In genomic region chr9:106169917-106170316, GRCm38 (mm10) we compare ENCODE assay signal across 8 mouse cellular contexts. TPM values are rescaled to one million over a fixed set of nuclear protein-coding genes. Genes with fewer than 3 reads are reported as not detected.
A peak's percentile ranks its signal among the peaks of the same experiment; 100 is the strongest.
DNase-seq lines count a peak whose midpoint lies in the region; ATAC-seq lines count a peak whose summit lies in the region.

No protein-coding gene starts in this region.

- intact Hi-C loops in left cerebral cortex, postnatal 4 days (cut with DNase I), result no loop called here

- ATAC-seq in kidney, embryonic 15.5 days (replicated peaks; ENCODE audit: low FRiP score), result no peak
- no peak for ATAC-seq in embryonic facial prominence, embryonic 14.5 days (ENCODE audit: low read depth)
- ATAC-seq in intestine, embryonic 16.5 days, result no peak

- H3K4me2 ChIP-seq in kidney, embryonic 15.5 days, result peak overlapping the region; percentile 84
- H3K4me2 ChIP-seq in embryonic facial prominence, embryonic 14.5 days (ENCODE audit: low read depth, low read length), result peak overlapping the region; percentile 81
- H3K4me2 ChIP-seq in intestine, embryonic 16.5 days (ENCODE audit: low read depth, low read length), result peak overlapping the region; percentile 90

- peak overlapping the region; percentile 98 for H3K27ac ChIP-seq in kidney, embryonic 15.5 days
- no peak overlapping the region for H3K27ac ChIP-seq in embryonic facial prominence, embryonic 14.5 days (replicated peaks; ENCODE audit: low read depth, low read length)
- H3K27ac ChIP-seq in intestine, embryonic 16.5 days (ENCODE audit: low read length), result no peak overlapping the region

- no peak for DNase-seq in kidney, adult 18-20 months
- DNase-seq in embryonic facial prominence, embryonic 14.5 days (ENCODE audit: low spot score), result no peak
- DNase-seq in naive thymus-derived CD4-positive, alpha-beta T cell, adult 2 months (ENCODE audit: low read depth), result peak; percentile 31
- no peak for DNase-seq in layer of hippocampus, postnatal 36 days
- DNase-seq in left cerebral cortex, adult 8-10 months (ENCODE audit: low spot score in 2 of 2), result no peak
- DNase-seq in left cerebral cortex, postnatal 4 days, result no peak

- no peaks in the 10 kb centered on the region for H3K9me3 ChIP-seq in kidney, embryonic 15.5 days (replicated peaks)
- no peaks in the 10 kb centered on the region for H3K9me3 ChIP-seq in embryonic facial prominence, embryonic 14.5 days (ENCODE audit: control insufficient read depth, low read length)
- H3K9me3 ChIP-seq in intestine, embryonic 16.5 days (ENCODE audit: control insufficient read depth, low read length), result no peaks in the 10 kb centered on the region

- no peaks in the 10 kb centered on the region for H3K36me3 ChIP-seq in kidney, embryonic 15.5 days
- H3K36me3 ChIP-seq in embryonic facial prominence, embryonic 14.5 days (ENCODE audit: control insufficient read depth, insufficient read depth, low read length), result no peaks in the 10 kb centered on the region
- no peaks in the 10 kb centered on the region for H3K36me3 ChIP-seq in intestine, embryonic 16.5 days (ENCODE audit: control insufficient read depth, insufficient read depth, low read length)

- H3K4me1 ChIP-seq in kidney, embryonic 15.5 days, result peaks cover 30% of the 10 kb centered on the region
- peaks cover 23% of the 10 kb centered on the region for H3K4me1 ChIP-seq in embryonic facial prominence, embryonic 14.5 days (ENCODE audit: control insufficient read depth, insufficient read depth, low read length)
- peaks cover 22% of the 10 kb centered on the region for H3K4me1 ChIP-seq in intestine, embryonic 16.5 days (ENCODE audit: control insufficient read depth, insufficient read depth, low read length)

- 26% methylated on average over 6 of the region's 6 CpGs for WGBS in kidney, embryonic 15.5 days
- WGBS in embryonic facial prominence, embryonic 14.5 days, result 33% methylated on average over 6 of the region's 6 CpGs
- 32% methylated on average over 6 of the region's 6 CpGs for WGBS in intestine, embryonic 16.5 days

- peak overlapping the region; percentile 93 for H3K4me3 ChIP-seq in kidney, embryonic 15.5 days (replicated peaks)
- H3K4me3 ChIP-seq in embryonic facial prominence, embryonic 14.5 days (ENCODE audit: low read depth, low read length), result peak overlapping the region; percentile 73; the same call in 1 of the 2 replicates
- H3K4me3 ChIP-seq in intestine, embryonic 16.5 days (ENCODE audit: low read length), result peak overlapping the region; percentile 67; the same call in 1 of the 2 replicates

- H3K27me3 ChIP-seq in kidney, embryonic 15.5 days, result no peaks in the 10 kb centered on the region
- H3K27me3 ChIP-seq in embryonic facial prominence, embryonic 14.5 days (replicated peaks; ENCODE audit: control insufficient read depth, insufficient read depth, low read length), result no peaks in the 10 kb centered on the region
- H3K27me3 ChIP-seq in intestine, embryonic 16.5 days (replicated peaks; ENCODE audit: control insufficient read depth, insufficient read depth, low read length), result no peaks in the 10 kb centered on the region

- peak overlapping the region; percentile 95; the same call in 1 of the 2 replicates for H3K9ac ChIP-seq in kidney, embryonic 15.5 days
- H3K9ac ChIP-seq in embryonic facial prominence, embryonic 14.5 days (ENCODE audit: low read depth, low read length), result no peak overlapping the region
- 0 out of 2 replicates have a peak overlapping the region, but pooled peaks have one; percentile 86 for H3K9ac ChIP-seq in intestine, embryonic 16.5 days (ENCODE audit: low read depth, low read length)

RNA-seq across cellular contexts. Expression of gene Wdr82, which starts 0.8 kb away (rescaled TPM):
- 21.9 and 28.3 TPM in 2 replicates for polyA plus RNA-seq in kidney, embryonic 15.5 days (2015; fragmentation: Nextera tagmentation; extraction: Ambion mirVana)
- polyA plus RNA-seq in embryonic facial prominence, embryonic 14.5 days (2014; fragmentation: Nextera tagmentation; extraction: Ambion mirVana), result 25.5 and 27.9 TPM in 2 replicates
- polyA plus RNA-seq in intestine, embryonic 16.5 days (2015; fragmentation: Nextera tagmentation; extraction: Ambion mirVana), result 12.4 and 12.8 TPM in 2 replicates
- 100 to 1,000 TPM; 143 TPM for total RNA-seq in layer of hippocampus, postnatal 36 days (2021)
- 100 to 1,000 TPM; 112 to 132 (median 120) TPM for total RNA-seq in left cerebral cortex, adult 8-10 months (2022)
- 100 to 1,000 TPM; 168 to 170 TPM for total RNA-seq in left cerebral cortex, postnatal 4 days (2021)

RNA-seq across cellular contexts. Expression of gene Glyctk, which starts 12.0 kb away (rescaled TPM):
- polyA plus RNA-seq in kidney, embryonic 15.5 days (2015; fragmentation: Nextera tagmentation; extraction: Ambion mirVana), result 7.9 and 9.4 TPM in 2 replicates
- polyA plus RNA-seq in embryonic facial prominence, embryonic 14.5 days (2014; fragmentation: Nextera tagmentation; extraction: Ambion mirVana), result 1.9 and 2.1 TPM in 2 replicates
- polyA plus RNA-seq in intestine, embryonic 16.5 days (2015; fragmentation: Nextera tagmentation; extraction: Ambion mirVana), result 8.6 and 10.8 TPM in 2 replicates
- 1 to 10 TPM; 4.2 to 4.8 TPM for total RNA-seq in layer of hippocampus, postnatal 36 days (2021)
- 1 to 10 TPM; 3.3 to 4.9 (median 3.9) TPM for total RNA-seq in left cerebral cortex, adult 8-10 months (2022)
- 1 to 10 TPM; 2.7 to 3.5 TPM for total RNA-seq in left cerebral cortex, postnatal 4 days (2021)

RNA-seq across cellular contexts. Expression of gene Ppm1m, which starts 29.6 kb away (rescaled TPM):
- polyA plus RNA-seq in kidney, embryonic 15.5 days (2015; fragmentation: Nextera tagmentation; extraction: Ambion mirVana), result 49.0 and 55.1 TPM in 2 replicates
- 41.3 and 42.7 TPM in 2 replicates for polyA plus RNA-seq in embryonic facial prominence, embryonic 14.5 days (2014; fragmentation: Nextera tagmentation; extraction: Ambion mirVana)
- polyA plus RNA-seq in intestine, embryonic 16.5 days (2015; fragmentation: Nextera tagmentation; extraction: Ambion mirVana), result 23.4 and 26.3 TPM in 2 replicates
- total RNA-seq in layer of hippocampus, postnatal 36 days (2021), result 10 to 100 TPM; 16.0 to 20.8 TPM
- total RNA-seq in left cerebral cortex, adult 8-10 months (2022), result 10 to 100 TPM; 23.4 to 26.9 (median 24.4) TPM
- 10 to 100 TPM; 16.1 to 18.7 TPM for total RNA-seq in left cerebral cortex, postnatal 4 days (2021)

RNA-seq across cellular contexts. Expression of gene Twf2, which starts 33.0 kb away (rescaled TPM):
- 67.0 and 73.4 TPM in 2 replicates for polyA plus RNA-seq in kidney, embryonic 15.5 days (2015; fragmentation: Nextera tagmentation; extraction: Ambion mirVana)
- polyA plus RNA-seq in embryonic facial prominence, embryonic 14.5 days (2014; fragmentation: Nextera tagmentation; extraction: Ambion mirVana), result 65.1 and 65.4 TPM in 2 replicates
- 48.6 and 50.0 TPM in 2 replicates for polyA plus RNA-seq in intestine, embryonic 16.5 days (2015; fragmentation: Nextera tagmentation; extraction: Ambion mirVana)
- total RNA-seq in layer of hippocampus, postnatal 36 days (2021), result 10 to 100 TPM; 52.1 to 57.5 TPM
- total RNA-seq in left cerebral cortex, adult 8-10 months (2022), result 10 to 100 TPM; 58.6 to 61.1 (median 59.1) TPM
- 10 to 100 TPM; 34.4 to 38.2 TPM for total RNA-seq in left cerebral cortex, postnatal 4 days (2021)

RNA-seq across cellular contexts. Expression of gene Tlr9, which starts 52.5 kb away (rescaled TPM):
- 0.09 TPM in 1 of 2 replicates, not detected in the other for polyA plus RNA-seq in kidney, embryonic 15.5 days (2015; fragmentation: Nextera tagmentation; extraction: Ambion mirVana)
- 0.05 and 0.07 TPM in 2 replicates for polyA plus RNA-seq in embryonic facial prominence, embryonic 14.5 days (2014; fragmentation: Nextera tagmentation; extraction: Ambion mirVana)
- 0.04 and 0.05 TPM in 2 replicates for polyA plus RNA-seq in intestine, embryonic 16.5 days (2015; fragmentation: Nextera tagmentation; extraction: Ambion mirVana)
- total RNA-seq in layer of hippocampus, postnatal 36 days (2021), result 1 to 10 TPM in 1 of 2 experiments, under 1 TPM in 1; 0.97 to 1.6 TPM
- total RNA-seq in left cerebral cortex, adult 8-10 months (2022), result 1 to 10 TPM in 3 of 4 experiments, under 1 TPM in 1; 0.85 to 2.0 (median 1.7) TPM
- under 1 TPM; 0.46 to 0.48 TPM for total RNA-seq in left cerebral cortex, postnatal 4 days (2021)
